Mouse (Mus musculus) T-helper 1 cell (primary cell): ENCODE measurements around the gene Nup85.

Experiments used
- in situ Hi-C: fragments of 300-600 bp; cut with MboI, MseI; formaldehyde crosslinking; loops from one replicate; pipeline ENCODE4 v1.15.1; 2025; ENCODE audit warnings: high pct_unique_total_duplicates

Gene Nup85

DNA sequence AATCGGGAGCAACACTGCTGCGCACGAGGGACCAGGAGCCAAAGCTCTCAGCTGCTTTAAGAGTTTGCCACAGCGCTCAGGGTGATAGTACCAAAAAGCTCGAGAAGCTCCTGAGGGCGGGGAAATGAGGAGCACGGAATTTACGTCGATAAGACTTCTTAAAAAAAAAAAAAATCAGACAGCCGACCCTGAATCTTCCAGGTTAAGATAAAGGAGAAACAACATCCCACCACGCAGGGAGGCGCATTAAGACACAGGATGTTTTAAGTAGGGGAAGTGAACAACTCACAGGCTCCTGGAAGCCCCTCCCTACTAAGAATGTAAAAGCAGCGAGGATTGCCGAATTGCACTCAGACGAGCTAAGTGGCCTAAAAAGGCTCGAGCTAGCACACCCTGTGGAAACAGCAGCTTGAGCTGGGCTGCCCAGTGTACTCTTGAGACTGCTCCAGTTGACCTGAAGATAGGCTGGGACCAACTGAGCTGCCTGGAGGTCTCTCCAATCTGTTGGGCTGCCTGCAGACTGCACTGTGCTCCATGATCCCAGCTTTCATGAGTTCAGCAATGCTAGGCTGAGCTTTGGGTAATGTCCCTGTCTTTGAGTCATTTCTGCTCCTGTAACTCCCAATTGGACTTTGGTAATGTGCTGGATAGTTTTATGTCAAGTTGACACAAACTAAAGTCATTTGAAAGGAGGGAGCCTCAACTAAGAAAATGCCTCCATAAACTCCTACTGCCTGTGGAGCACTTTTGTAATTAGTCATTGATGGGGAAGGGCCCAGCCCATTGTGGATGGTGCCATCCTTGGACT lies 49.1 kb downstream of the Nup85 start:
- in situ Hi-C loops = no loop called here

DNA sequence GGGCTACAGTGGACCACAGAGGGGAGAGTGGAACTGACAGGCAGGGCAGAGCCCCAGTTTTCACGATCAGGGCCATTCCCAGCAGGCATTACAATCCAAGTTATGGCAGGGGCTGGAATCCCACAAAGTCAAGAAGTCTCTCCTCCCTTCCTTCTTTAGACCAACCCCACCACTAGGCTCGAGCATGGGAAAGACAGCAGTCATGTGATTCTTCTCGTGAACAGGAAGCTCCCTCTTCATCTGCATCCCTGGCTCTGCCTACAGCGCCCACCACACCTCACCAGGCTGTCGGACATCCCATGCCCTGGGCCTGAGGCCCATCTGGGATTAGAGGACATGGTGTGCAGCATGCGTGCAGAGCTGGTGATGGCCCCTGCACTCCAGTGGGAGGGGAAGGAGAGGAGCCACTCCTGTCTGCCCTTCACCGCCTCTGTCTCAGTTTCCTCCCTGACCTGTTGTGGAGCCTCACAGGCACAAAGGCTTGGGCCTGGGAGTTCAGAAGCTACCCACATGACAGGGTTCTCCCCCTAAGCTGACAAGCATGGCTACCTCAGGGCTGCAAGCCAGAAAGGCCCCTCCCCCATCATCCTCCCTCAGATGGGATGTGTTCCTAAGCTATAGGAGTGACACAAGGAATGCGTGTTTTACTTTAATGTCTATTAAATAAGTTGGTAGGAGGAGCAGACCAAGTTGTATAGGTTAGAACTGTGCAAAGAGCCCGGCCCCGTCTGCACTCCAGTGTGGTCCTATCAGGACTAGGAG lies 50.3 kb downstream of the Nup85 start:
- in situ Hi-C loops = no loop called here

DNA sequence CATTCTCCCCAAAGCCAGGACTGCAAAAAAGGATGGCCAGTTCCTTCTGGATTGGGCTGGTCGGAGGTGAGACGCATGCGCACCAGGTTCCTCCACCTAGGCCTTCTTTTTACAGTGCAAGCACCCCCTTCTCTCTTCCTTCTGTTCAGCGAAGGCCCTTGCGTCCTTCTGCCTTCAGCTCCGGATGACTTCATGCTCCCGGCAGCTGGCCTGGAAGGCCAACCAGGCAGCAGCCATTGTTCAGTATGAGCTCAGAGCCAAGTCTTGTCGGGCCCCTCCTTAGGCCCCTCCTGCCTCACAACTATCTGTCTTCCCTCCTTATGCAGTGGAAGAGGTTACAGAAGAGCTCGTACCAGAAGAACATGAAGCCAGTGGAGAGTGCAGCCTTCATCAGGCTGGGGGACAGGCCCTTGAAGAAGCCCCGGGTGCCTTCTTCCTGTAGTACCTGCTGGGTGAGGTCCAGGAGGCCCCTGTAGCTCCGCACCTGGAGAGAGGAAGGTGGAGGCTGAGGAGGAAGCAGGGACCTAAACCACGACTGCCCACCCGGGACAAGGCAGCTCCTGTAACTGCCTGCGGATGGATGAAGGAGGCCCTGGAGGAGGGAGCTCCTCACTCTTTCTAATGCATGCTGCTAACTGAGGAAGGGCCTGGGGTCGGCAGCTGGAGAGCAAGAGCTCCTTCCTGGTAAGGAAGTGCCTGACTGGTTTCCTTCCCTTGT lies 51.0 kb downstream of the Nup85 start:
- in situ Hi-C loops = no loop called here

DNA sequence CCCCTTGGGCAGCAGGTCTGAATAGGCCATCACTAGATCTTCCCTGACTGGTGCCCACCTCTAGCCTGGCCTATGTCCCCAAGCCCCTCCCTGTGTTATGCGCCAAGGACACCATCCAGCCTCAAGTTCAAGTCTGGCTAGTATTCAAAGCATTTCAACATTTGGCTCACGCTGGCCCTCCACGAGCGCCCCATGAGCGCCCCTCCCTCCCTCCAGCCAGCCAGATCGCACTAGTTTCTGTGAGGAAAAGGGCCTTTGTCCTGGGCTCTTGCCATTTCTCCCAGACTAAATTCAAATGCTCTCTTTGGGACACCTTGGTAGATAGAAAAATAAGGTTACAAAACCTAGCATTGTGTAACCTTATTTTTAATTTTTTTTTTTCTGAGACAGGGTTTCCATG lies 51.6 kb downstream of the Nup85 start:
- in situ Hi-C loops = no loop called here

DNA sequence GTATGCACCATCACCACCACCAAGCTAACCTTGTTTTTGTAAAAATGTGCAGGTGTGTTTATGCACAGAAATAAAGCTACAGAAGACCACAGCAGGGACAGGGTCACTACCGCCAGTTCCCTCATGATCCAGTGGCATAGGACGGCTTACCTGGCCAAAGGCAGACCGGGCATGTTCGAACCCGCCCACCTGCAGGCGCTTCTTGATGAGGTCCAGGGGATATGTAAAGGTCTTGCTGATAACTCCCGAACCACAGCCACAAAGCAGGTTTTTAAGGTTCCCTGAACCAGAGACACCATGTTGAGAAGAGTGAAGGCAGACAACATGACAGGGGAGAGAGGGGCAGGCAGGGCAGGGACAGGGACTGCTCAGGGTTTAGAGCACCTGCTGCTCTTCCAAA lies 52.1 kb downstream of the Nup85 start:
- in situ Hi-C loops = no loop called here

DNA sequence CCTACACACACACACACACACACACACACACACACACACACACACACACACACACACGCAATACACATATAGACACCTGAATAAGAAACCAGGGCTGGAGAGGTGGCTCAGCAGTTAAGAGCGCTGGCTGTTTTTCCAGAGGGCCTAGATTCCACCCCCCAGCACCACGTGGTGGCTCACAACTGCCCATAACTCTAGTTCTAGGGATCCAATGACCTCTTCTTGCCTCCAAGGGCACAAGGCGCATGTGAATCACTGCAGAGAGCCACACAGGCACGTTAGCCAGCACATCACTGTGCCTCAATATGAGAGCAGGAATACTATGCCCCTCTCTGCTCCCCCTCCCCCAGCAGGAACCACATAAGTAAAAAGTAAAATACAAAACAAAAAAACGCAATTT lies 52.7 kb downstream of the Nup85 start:
- in situ Hi-C loops = no loop called here

DNA sequence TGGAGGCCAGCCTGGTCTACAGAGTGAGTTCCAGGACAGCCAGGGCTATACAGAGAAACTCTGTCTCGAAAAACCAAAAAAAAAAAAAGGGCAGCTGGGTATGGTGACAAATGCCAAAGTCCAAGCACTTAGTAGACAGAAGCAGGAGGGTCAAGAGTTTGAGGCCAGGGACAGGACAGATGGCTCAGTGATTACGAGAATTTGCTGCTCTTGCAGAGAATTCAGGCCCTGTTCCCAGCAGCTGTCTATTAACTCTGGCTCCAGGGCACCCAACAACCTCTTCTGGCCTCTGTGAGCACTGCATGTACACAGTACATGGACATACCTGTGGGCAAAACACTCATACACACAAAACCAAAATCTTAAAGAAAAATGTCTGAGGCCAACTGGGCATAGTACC lies 53.8 kb downstream of the Nup85 start:
- in situ Hi-C loops = no loop called here

DNA sequence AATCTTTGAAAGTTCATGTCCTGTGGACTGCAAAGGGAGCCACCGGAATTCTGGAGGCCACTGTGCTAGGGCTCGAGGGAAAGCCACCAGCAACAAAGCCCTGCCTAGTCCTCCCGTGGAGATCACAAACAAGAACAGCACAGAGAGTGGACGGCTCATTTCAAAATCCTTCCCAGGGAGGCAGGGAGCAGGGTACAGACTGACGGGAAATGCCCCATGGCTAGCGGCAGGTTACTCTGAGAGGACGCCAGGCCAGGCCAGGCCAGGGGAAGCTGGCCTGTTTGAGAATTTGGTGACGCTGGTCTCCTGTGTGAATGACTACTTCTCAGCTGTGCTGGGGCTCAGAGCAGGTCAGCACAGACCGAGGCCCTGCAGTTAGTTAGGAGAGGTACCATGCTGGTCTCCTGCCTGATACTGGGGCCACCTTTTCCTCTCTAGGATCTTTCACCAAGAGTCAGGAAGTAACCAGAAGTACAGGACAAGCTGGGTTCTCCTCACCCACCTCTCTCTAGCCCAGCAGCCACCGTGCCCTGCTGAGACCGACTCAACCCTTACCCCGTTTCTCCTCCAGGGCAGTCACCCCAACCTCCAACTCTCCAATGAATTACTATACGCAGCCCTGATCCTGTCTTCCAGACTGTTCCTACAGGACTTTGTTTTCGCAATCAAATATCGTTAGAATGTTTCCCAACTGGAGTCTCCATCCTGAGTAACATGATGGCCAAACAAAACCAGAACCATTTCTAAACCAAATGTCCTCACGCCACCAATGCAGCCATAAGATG lies 54.7 kb downstream of the Nup85 start:
- in situ Hi-C loops = no loop called here

DNA sequence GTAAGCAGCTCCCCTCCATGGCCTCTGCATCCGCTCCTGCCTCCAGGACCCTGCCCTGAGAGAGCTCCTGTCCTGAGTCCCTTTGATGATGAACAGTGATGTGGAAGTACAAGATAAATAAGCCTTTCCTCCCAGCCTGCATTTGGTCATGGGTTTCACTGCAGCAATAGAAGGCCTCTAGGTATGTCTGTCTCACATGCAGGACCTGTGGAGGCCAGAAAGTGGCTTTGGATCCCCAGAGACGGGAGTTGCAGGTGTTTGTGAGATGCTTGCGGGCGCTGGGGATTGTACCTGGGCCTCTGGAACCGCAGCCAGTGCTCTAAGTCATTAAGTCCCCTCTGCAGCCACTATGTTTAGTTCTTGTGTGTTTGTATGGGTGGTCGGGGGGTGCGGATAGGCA lies 55.7 kb downstream of the Nup85 start:
- in situ Hi-C loops = no loop called here

DNA sequence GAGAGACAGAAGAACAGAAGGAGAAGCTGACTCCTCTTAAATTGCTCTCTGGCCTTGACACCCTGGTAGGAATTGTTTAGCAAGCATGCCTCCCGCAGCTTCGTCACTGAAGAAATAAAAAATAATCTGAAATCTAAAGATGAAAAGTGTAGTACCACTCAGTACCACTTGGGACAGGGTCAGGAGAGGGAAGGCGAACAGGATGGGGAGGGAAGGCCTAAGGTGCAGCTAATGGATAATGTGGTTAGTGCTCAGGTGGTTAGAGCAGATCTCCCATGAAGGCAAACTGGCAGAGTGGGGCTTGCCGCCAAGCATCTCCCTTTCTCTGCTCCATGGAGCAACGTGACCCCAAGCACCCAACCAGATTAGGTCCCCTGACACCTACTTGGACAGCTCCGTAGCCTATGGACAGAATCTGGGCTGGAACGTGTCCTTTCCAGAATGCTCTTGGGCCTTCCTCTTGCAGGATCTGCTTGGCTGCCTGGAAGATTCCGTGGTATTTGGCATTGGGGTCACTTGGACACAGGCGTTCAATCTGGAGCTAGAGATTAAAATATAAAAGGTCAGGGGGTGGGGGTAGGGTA lies 59.3 kb downstream of the Nup85 start:
- in situ Hi-C loops = no loop called here

DNA sequence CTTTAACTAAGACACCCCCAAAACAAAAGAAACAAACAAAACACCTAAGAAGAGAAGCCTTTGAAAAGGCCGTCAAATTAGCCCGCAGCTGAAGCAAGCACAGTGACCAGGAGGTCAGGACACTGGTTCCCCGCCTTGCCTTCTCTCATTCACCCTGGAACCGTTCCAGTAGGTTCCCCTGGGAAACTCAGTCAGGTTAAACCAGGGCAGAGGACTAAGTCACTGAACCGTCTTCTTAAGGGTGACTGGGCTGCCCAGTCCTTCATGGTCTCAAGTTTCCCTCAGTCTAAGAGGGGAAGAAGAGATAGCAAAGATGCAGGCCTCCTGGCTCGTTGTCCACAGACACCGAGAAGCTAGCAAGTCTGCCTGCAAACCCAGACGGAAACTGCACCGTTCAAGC lies 61.6 kb downstream of the Nup85 start:
- in situ Hi-C loops = no loop called here

DNA sequence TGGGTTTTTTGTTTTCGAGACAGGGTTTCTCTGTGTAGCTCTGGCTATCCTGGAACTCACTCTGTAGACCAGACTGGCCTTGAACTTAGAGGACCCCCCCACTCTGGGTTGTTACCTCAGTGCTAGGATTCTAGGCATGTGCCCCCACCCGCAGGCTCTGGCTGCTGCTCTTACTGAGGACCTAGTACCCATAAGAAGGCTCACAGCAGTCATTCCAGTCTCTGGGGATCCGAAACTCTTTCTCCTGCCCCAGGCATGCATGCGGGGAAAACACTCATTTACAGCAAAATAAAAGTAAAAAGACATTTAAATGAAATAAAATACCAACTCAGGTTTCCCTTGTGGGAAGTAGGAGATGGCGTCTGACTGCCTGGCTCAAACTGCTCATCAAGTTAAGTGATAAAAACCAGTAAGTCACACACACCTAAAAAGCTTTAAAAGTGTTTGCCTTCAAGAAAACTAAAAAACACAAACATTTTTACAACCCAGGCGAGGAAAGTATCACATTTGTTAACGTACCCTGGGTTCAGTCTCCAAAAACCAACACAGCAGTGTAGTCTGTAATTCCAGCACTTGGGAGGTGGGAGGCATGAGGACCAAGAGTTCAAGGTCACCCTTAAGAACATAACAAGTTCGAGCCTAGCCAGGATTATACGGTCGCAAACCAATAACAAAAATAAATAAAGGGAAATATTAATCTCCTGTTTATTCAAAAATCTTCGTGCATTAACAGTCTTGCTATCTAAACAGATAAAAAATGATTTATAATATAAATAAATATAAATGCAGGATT lies 62.8 kb downstream of the Nup85 start:
- in situ Hi-C loops = no loop called here

DNA sequence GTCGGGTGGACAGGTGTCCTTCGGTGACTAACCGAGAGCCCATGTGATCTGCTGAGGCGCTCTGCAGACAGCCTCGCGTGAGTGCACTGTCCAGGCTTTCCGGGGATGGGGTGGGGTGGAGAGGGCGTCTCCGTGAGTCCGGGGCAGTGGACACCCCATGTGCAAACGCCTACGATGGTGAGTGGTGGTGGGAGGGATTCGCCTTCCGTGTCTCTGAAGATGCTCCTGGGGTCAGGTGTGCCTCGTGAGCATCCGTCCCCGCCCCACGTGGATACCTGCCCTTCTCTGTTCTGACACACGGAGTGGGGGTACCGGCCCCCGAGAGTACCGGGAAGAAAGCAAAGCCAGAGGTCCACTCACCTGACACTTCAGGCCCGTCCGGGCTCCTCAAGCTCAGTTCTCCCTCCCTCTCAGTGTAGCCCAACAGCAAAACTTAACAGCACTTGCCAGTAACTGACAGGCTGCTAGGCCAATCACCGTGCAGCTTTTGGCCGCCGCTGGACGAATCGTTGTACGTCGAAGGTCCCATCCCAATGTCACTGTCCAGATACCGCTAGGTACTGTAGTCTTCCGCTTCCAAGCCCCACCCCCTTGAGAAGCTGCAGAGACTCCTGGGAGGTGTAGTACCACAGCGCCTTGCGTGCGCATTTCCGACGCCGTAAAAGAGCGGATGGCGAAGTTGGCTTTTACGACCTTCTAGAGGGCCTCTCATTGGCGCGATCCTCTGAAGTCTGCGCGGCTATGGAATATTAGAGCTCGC lies 63.7 kb downstream of the Nup85 start, which contains the start of gene Slc25a19:
Slc25a19 (minus strand) TSS at position 591 of the 760 bp plus-strand sequence.
- in situ Hi-C loops = no loop called here

DNA sequence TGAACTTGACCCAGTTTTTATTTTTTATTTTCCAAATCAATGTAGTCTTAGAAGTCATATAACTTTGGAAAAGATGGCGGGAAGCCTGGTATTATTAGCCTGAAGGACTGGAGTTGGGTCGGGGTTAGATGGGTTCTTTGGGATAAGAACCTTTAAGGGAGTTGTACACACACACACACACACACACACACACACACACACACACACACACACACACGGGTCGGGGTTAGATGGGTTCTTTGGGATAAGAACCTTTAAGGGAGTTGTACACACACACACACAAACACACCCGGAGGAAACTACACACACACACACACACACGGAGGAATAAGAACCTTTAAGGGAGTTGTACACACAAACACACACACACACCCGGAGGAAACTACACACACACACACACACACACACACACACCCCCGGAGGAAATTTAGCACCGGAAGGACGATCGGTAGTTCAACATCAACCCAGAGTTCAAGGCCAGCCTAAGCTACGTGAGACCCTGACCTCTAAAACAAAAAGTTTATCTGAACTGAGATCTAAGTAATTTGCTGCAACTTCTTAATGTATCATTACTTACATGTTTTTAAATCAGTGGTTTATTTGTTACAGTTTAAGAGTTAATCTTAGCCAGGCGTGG lies 64.3 kb downstream of the Nup85 start:
- in situ Hi-C loops = no loop called here

DNA sequence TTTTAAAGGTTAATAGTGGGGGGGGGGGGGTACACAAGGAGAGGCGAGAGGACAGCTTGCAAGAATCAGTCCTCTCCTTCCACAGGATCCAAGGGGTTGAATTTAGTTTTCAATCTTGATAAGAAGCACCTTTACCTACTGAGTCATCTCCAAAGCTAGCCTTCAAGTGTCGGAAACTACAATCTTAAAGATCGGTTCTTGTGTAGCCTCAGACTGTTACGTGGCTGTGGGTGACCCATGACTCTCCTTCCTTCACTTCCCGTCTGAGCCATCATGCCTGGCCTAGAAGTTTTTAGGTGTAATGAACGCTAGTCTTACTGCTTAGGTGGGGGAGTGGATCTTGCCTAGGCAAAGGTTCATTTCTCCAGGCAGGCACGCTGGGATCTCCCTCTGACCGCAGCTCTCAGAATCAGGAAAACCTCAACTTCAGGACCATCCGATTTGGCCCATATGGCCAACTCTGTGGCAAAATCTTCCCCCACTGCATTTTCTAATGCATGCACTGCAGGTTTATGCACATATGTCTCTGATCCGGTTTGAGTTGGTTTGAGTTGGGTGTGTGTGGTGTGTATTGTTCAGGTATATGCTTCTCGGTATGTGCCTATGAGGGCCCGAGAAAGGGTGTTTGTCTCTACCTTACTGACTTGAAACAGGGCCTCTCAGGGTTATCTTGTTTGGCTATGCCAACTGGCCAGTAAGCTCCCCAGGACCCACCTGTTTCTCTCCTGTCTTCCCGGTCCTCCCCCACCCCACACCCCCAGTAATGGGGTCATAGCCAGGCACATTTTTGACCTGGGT lies 65.7 kb downstream of the Nup85 start:
- in situ Hi-C loops = no loop called here

DNA sequence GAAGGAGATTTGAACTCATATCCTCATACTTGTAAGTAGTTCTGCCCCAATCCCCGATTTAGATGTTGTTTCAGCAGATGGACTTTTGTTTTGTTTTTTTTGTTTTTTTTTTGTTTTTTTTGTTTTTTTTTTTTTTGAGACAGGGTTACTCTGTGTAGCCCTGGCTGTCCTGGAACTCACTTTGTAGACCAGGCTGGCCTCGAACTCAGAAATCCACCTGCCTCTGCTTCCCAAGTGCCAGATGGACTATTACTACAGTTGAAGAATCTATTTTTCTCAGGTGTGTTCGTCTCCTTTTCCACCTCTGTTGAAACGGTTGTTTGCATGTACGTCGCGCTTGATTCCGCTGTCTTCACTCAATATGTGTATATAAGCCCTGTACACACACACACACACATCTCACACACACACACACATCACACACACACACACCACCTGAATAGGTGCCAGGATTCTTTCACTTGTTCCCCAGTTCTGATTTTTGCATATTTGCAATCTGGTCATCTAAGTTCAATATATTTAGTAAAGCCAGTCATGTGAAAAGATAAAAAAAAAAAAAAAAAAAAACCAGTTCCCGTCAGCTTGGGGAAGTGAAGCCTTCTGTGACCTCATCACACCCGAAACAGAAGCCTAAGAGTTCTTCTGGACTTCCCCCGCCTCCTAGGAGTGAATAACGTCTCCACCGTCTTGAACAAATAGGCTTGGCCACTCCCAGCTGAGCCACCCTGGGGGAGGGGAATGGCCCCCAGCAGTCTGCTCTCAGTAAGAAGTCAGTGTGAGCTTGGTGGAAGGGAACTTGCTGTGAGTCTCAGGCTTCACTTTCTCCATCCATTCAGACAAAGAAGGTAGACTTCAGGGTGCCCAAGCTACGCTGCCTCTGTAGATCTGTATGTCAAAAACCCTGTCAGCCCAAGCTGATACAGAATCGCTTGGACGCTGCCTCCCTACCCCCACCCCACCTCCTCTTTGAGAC lies 66.6 kb downstream of the Nup85 start:
- in situ Hi-C loops = no loop called here

DNA sequence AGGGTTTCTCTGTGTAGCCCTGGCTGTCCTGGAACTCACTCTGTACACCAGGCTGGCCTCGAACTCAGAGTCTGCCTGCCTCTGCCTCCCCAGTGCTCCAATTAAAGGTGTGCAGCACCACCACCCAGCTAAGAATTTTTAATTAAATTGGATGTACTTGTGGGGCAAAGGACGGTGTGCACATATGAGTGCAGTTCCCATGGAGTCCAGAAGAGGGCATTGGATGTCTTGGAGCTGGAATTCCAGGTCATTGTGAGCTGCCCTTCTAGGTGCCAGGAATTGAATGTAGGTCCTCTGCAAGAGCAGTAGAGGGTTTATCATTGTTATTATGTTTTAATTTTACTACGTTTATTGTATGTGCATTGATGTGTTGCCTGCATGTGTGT lies 67.3 kb downstream of the Nup85 start:
- in situ Hi-C loops = no loop called here
